Mouse (Mus musculus): ENCODE data around the gene Ccdc86.

The Ccdc86 gene

GRCm38 (mm10) chr19:10949112-10949511 is at the start of gene Ccdc86:
Ccdc86 (minus strand) TSS chr19:10949266.
- peak; percentile 97 for DNase-seq (ENCODE audit: low spot score)

- DNase-seq (ENCODE audit: low spot score) = no peak
These were observed 44.1 kb upstream of the Ccdc86 start, which contains the start of gene Ms4a15 for GRCm38 (mm10) chr19:10993150-10993549. Ms4a15 (minus strand) TSS chr19:10993250.

- no peak for DNase-seq (ENCODE audit: low spot score)
These were observed 42.8 kb upstream of the Ccdc86 start for GRCm38 (mm10) chr19:10991911-10992310.

- no peak for DNase-seq (ENCODE audit: low spot score)
These were observed 41.7 kb upstream of the Ccdc86 start for GRCm38 (mm10) chr19:10990751-10991150.

- DNase-seq (ENCODE audit: low spot score) = no peak
These were observed 39.5 kb upstream of the Ccdc86 start for GRCm38 (mm10) chr19:10988563-10988962.

- DNase-seq (ENCODE audit: low spot score) = no peak
These were observed 36.8 kb upstream of the Ccdc86 start for GRCm38 (mm10) chr19:10985889-10986288.

- no peak for DNase-seq (ENCODE audit: low spot score)
These were observed 35.5 kb upstream of the Ccdc86 start for GRCm38 (mm10) chr19:10984551-10984950.

GRCm38 (mm10) chr19:10983146-10983545 is 34.1 kb upstream of the Ccdc86 start:
- peak; percentile 57 for DNase-seq (ENCODE audit: low spot score)

- DNase-seq (ENCODE audit: low spot score) = no peak
These were observed 31.1 kb upstream of the Ccdc86 start for GRCm38 (mm10) chr19:10980210-10980609.

- DNase-seq (ENCODE audit: low spot score) = peak; percentile 81
These were observed 30.4 kb upstream of the Ccdc86 start for GRCm38 (mm10) chr19:10979184-10980168.

GRCm38 (mm10) chr19:10976318-10976717 is 27.3 kb upstream of the Ccdc86 start:
- peak; percentile 51 for DNase-seq (ENCODE audit: low spot score)

GRCm38 (mm10) chr19:10975187-10975586 is 26.1 kb upstream of the Ccdc86 start:
- DNase-seq (ENCODE audit: low spot score) = no peak

GRCm38 (mm10) chr19:10974238-10974865 is 25.3 kb upstream of the Ccdc86 start, which contains the start of gene Ms4a10:
Ms4a10 (minus strand) TSS chr19:10974670.
- DNase-seq (ENCODE audit: low spot score) = no peak

- DNase-seq (ENCODE audit: low spot score) = no peak
These were observed 24.1 kb upstream of the Ccdc86 start for GRCm38 (mm10) chr19:10973187-10973586.

GRCm38 (mm10) chr19:10972660-10973059 is 23.6 kb upstream of the Ccdc86 start:
- no peak for DNase-seq (ENCODE audit: low spot score)

- no peak for DNase-seq (ENCODE audit: low spot score)
These were observed 21.4 kb upstream of the Ccdc86 start for GRCm38 (mm10) chr19:10970457-10970856.

GRCm38 (mm10) chr19:10968578-10968977 is 19.5 kb upstream of the Ccdc86 start:
- DNase-seq (ENCODE audit: low spot score) = no peak

GRCm38 (mm10) chr19:10965721-10966120 is 16.7 kb upstream of the Ccdc86 start:
- no peak for DNase-seq (ENCODE audit: low spot score)

- no peak for DNase-seq (ENCODE audit: low spot score)
These were observed 10.9 kb upstream of the Ccdc86 start for GRCm38 (mm10) chr19:10959978-10960346.

GRCm38 (mm10) chr19:10959085-10959977 is 10.3 kb upstream of the Ccdc86 start:
- DNase-seq (ENCODE audit: low spot score) = peak; percentile 59

GRCm38 (mm10) chr19:10952021-10952939 is 3.2 kb upstream of the Ccdc86 start:
- peak; percentile 21 for DNase-seq (ENCODE audit: low spot score)
